Mouse (Mus musculus): Measurements from ENCODE around the gene Zbtb2. TPM values are rescaled to one million over a fixed set of nuclear protein-coding genes. Genes with fewer than 3 reads are reported as not detected.

Gene Zbtb2
- polyA plus RNA-seq, 1 experiment from 2014 or later = 17.9 TPM

DNA sequence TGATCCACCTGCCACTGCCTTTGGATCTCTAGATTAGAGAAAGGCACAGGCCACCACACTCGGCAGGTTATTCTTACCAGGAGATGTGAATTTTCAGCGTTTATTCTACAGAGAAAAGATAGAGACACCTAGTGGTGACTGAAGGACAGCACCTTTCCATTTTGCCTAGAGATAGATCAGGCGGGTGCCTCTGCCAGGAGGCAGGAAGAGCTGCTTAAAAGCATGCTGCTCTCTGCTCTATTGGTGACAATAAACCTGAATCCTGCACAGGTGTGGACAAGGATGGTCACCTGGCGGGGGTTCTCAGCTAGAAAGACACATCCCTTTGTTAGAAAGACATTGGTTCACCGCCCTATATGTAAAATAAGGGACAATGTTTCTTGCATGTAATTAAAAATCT is 15.9 kb downstream of the Zbtb2 start:
- Histone ChIP-seq H3K4me2 (replicated peaks; ENCODE audit: low read depth, low read length) (no peak overlapping the region), H3K4me3 (ENCODE audit: low read length) (no peak overlapping the region), H3K4me1 (ENCODE audit: insufficient read depth, low read length) (peaks cover 18% of the 10 kb centered on the region), H3K27ac (ENCODE audit: low read length) (no peak overlapping the region), H3K36me3 (ENCODE audit: insufficient read depth, low read length) (peaks cover 37% of the 10 kb centered on the region), H3K27me3 (ENCODE audit: insufficient read depth, low read length) (no peaks in the 10 kb centered on the region), H3K9me3 (ENCODE audit: low read length) (no peaks in the 10 kb centered on the region), H3K9ac (replicated peaks; ENCODE audit: low read length) (no peak overlapping the region)
- WGBS = 51% methylated on average over 5 of the region's 5 CpGs
- ATAC-seq (ENCODE audit: low FRiP score, low TSS enrichment) = peak; percentile 36; the same call in 1 of the 2 replicates

DNA sequence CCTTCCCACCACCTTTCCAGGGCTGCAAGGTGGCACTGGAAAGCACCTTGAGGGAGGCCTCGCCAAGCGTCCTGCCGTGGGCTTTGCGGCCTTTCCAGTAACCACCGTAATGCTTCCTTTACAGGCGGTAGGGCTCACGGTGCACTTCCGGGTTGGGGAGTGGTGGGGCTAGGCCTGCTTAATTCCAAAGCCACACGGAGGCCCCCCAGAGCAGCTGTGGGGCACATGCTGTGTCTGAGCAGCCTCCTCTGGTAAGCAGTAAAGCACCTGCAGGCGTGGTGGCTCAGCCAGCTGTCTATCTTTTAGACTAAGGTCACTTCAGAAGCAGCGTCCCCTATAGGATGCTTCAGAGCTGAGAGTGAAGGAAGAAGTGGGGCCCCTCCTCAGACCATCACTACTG is 17.8 kb downstream of the Zbtb2 start:
- Histone ChIP-seq H3K9me3 (ENCODE audit: low read length) (no peaks in the 10 kb centered on the region), H3K4me1 (ENCODE audit: insufficient read depth, low read length) (peaks cover 2% of the 10 kb centered on the region), H3K9ac (replicated peaks; ENCODE audit: low read length) (no peak overlapping the region), H3K4me2 (replicated peaks; ENCODE audit: low read depth, low read length) (no peak overlapping the region), H3K27me3 (ENCODE audit: insufficient read depth, low read length) (no peaks in the 10 kb centered on the region), H3K27ac (ENCODE audit: low read length) (no peak overlapping the region), H3K36me3 (ENCODE audit: insufficient read depth, low read length) (peaks cover 44% of the 10 kb centered on the region), H3K4me3 (ENCODE audit: low read length) (no peak overlapping the region)
- ATAC-seq (ENCODE audit: low FRiP score, low TSS enrichment) = no peak
- WGBS = 91% methylated on average over 11 of the region's 11 CpGs

DNA sequence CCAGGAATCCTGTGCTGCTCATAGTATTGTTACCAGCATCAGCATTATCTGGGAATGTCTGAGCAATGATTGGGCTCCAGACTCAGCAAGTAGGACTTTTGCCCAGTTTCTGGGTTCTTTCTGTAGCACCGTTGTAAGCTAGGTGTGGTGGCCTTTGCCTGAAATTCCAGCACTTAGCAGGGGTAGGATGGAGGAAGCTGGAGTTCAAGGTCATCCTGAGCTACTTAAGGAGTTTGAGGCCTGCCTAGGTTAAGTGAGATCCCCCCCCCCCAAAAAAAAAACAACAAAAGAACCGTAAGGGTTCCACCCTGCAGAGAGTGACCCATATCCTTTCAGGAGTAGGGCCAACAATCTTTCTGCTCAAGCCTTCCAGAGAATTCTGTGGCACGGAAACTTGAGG is 23.3 kb downstream of the Zbtb2 start:
- peaks cover 38% of the 10 kb centered on the region for H3K36me3 ChIP-seq (ENCODE audit: insufficient read depth, low read length)
- no peak overlapping the region for H3K9ac ChIP-seq (replicated peaks; ENCODE audit: low read length)
- no peak overlapping the region for H3K4me3 ChIP-seq (ENCODE audit: low read length)
- peaks cover 9% of the 10 kb centered on the region for H3K9me3 ChIP-seq (ENCODE audit: low read length)
- no peaks in the 10 kb centered on the region for H3K27me3 ChIP-seq (ENCODE audit: insufficient read depth, low read length)
- H3K4me1 ChIP-seq (ENCODE audit: insufficient read depth, low read length) = no peaks in the 10 kb centered on the region
- no peak overlapping the region for H3K4me2 ChIP-seq (replicated peaks; ENCODE audit: low read depth, low read length)
- no peak for ATAC-seq (ENCODE audit: low FRiP score, low TSS enrichment)
- WGBS = 76% methylated on average over 3 of the region's 3 CpGs
- H3K27ac ChIP-seq (ENCODE audit: low read length) = no peak overlapping the region

DNA sequence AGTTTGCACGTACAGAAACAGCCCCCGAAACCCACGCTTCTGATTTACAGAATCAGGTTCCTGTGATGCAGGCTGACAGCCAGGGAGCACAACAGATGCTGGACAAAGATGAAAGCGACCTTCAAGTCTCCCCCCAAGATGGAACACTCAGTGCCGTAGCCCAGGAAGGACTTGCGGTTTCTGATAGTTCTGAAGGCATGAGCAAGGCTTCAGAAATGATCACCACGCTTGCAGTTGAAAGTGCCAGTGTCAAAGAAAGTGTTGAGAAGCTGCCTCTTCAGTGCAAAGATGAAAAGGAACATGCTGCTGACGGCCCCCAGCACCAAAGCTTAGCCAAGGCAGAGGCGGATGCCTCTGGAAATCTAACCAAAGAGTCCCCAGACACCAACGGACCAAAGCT is 30.5 kb downstream of the Zbtb2 start:
- Histone ChIP-seq H3K4me3 (ENCODE audit: low read length) (no peak overlapping the region), H3K27me3 (ENCODE audit: insufficient read depth, low read length) (no peaks in the 10 kb centered on the region), H3K27ac (ENCODE audit: low read length) (no peak overlapping the region), H3K4me2 (replicated peaks; ENCODE audit: low read depth, low read length) (no peak overlapping the region), H3K9ac (replicated peaks; ENCODE audit: low read length) (no peak overlapping the region), H3K4me1 (ENCODE audit: insufficient read depth, low read length) (no peaks in the 10 kb centered on the region), H3K36me3 (ENCODE audit: insufficient read depth, low read length) (peaks cover 50% of the 10 kb centered on the region), H3K9me3 (ENCODE audit: low read length) (peaks cover 4% of the 10 kb centered on the region)
- no peak for ATAC-seq (ENCODE audit: low FRiP score, low TSS enrichment)
- WGBS = 87% methylated on average over 10 of the region's 10 CpGs

DNA sequence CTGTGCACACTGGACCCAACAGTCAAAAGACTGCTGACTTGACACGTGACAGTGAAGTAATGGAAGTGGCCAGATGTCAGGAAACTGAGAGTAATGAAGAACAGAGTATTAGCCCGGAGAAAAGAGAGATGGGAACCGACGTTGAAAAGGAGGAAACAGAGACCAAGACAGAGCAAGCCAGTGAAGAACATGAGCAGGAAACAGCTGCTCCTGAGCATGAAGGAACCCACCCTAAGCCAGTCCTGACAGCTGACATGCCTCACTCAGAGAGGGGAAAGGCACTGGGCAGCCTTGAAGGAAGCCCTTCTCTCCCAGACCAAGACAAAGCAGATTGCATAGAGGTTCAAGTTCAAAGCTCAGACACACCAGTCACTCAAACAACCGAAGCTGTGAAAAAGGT is 31.3 kb downstream of the Zbtb2 start:
- Histone ChIP-seq H3K4me1 (ENCODE audit: insufficient read depth, low read length) (no peaks in the 10 kb centered on the region), H3K27ac (ENCODE audit: low read length) (no peak overlapping the region), H3K9ac (replicated peaks; ENCODE audit: low read length) (no peak overlapping the region), H3K9me3 (ENCODE audit: low read length) (peaks cover 3% of the 10 kb centered on the region), H3K27me3 (ENCODE audit: insufficient read depth, low read length) (no peaks in the 10 kb centered on the region), H3K4me3 (ENCODE audit: low read length) (no peak overlapping the region), H3K4me2 (replicated peaks; ENCODE audit: low read depth, low read length) (no peak overlapping the region), H3K36me3 (ENCODE audit: insufficient read depth, low read length) (peaks cover 49% of the 10 kb centered on the region)
- no peak for ATAC-seq (ENCODE audit: low FRiP score, low TSS enrichment)
- 66% methylated on average over 5 of the region's 5 CpGs for WGBS

DNA sequence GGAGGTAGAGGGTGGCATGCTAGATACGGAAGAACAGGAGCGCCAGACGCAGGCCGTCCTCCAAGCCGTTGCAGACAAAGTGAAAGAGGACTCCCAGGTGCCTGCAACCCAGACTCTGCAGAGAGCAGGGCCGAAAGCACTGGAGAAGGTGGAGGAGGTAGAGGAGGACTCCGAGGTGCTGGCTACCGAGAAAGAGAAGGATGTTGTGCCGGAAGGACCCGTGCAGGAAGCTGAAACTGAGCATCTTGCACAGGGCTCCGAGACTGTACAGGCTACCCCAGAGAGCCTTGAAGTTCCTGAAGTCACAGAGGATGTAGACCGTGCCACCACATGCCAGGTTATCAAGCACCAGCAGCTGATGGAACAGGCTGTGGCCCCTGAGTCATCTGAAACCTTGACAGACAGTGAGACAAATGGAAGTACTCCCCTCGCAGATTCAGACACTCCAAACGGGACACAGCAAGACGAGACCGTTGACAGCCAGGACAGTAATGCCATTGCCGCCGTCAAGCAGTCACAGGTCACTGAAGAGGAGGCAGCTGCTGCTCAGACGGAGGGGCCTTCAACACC is 31.9 kb downstream of the Zbtb2 start:
- Histone ChIP-seq H3K36me3 (ENCODE audit: insufficient read depth, low read length) (peaks cover 49% of the 10 kb centered on the region), H3K9me3 (ENCODE audit: low read length) (no peaks in the 10 kb centered on the region), H3K4me3 (ENCODE audit: low read length) (no peak overlapping the region), H3K4me1 (ENCODE audit: insufficient read depth, low read length) (no peaks in the 10 kb centered on the region), H3K9ac (replicated peaks; ENCODE audit: low read length) (no peak overlapping the region), H3K27ac (ENCODE audit: low read length) (no peak overlapping the region), H3K4me2 (replicated peaks; ENCODE audit: low read depth, low read length) (no peak overlapping the region), H3K27me3 (ENCODE audit: insufficient read depth, low read length) (no peaks in the 10 kb centered on the region)
- ATAC-seq (ENCODE audit: low FRiP score, low TSS enrichment) = no peak
- 69% methylated on average over 19 of the region's 19 CpGs for WGBS

DNA sequence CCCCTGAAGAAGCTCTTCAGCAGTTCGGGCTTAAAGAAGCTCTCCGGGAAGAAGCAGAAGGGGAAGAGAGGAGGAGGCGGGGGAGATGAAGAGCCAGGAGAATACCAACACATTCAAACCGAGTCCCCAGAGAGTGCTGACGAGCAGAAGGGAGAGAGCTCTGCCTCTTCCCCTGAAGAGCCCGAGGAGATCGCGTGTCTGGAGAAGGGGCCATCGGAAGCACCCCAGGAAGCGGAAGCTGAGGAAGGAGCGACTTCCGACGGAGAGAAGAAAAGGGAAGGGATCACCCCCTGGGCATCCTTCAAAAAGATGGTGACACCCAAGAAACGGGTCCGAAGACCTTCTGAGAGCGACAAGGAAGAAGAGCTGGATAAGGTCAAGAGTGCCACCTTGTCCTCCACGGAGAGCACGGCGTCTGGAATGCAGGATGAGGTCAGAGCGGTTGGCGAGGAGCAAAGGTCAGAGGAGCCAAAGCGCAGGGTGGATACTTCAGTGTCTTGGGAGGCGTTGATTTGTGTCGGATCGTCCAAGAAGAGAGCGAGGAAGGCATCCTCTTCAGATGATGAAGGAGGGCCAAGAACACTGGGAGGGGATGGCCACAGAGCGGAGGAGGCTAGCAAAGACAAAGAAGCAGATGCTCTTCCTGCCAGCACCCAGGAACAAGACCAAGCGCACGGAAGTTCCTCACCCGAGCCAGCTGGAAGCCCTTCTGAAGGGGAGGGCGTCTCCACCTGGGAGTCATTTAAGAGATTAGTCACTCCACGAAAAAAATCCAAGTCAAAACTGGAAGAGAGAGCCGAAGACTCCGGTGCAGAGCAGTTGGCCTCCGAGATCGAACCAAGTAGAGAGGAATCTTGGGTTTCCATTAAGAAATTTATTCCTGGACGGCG is 33.3 kb downstream of the Zbtb2 start:
- WGBS = 89% methylated on average over 38 of the region's 38 CpGs
- no peak overlapping the region for H3K27ac ChIP-seq (ENCODE audit: low read length)
- H3K27me3 ChIP-seq (ENCODE audit: insufficient read depth, low read length) = no peaks in the 10 kb centered on the region
- H3K4me2 ChIP-seq (replicated peaks; ENCODE audit: low read depth, low read length) = no peak overlapping the region
- no peak overlapping the region for H3K4me3 ChIP-seq (ENCODE audit: low read length)
- no peak overlapping the region for H3K9ac ChIP-seq (replicated peaks; ENCODE audit: low read length)
- no peak for ATAC-seq (ENCODE audit: low FRiP score, low TSS enrichment)
- H3K4me1 ChIP-seq (ENCODE audit: insufficient read depth, low read length) = no peaks in the 10 kb centered on the region
- no peaks in the 10 kb centered on the region for H3K9me3 ChIP-seq (ENCODE audit: low read length)
- peaks cover 43% of the 10 kb centered on the region for H3K36me3 ChIP-seq (ENCODE audit: insufficient read depth, low read length)

DNA sequence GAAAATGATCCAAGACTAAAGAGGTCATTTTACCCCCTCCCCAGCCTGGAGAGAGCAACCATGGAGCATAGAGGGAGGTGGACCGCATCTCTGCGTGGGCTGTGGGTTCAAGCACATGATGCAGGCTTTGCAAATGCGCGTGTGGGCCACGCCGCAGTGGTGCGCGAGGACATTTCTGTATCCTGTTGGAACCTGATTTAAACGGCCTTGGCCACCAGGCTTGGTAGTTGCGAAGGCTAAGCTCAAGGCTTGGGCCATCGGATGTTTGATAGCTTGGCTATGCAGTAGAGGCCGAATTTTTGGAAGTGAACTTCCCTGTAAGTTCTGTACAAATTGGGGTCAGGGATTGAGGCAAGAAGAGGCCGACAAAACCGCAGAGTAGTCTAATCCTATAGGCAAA is 40.3 kb downstream of the Zbtb2 start:
- 96% methylated on average over 14 of the region's 14 CpGs for WGBS
- H3K4me1 ChIP-seq (ENCODE audit: insufficient read depth, low read length) = peaks cover 10% of the 10 kb centered on the region
- no peak overlapping the region for H3K27ac ChIP-seq (ENCODE audit: low read length)
- ATAC-seq (ENCODE audit: low FRiP score, low TSS enrichment) = peak; percentile 10; the same call in 1 of the 2 replicates
- no peak overlapping the region for H3K4me3 ChIP-seq (ENCODE audit: low read length)
- H3K36me3 ChIP-seq (ENCODE audit: insufficient read depth, low read length) = 0 out of 2 replicates have a peak, but pooled peaks cover under 1% of the 10 kb centered on the region
- no peaks in the 10 kb centered on the region for H3K9me3 ChIP-seq (ENCODE audit: low read length)
- no peaks in the 10 kb centered on the region for H3K27me3 ChIP-seq (ENCODE audit: insufficient read depth, low read length)
- no peak overlapping the region for H3K4me2 ChIP-seq (replicated peaks; ENCODE audit: low read depth, low read length)
- no peak overlapping the region for H3K9ac ChIP-seq (replicated peaks; ENCODE audit: low read length)

DNA sequence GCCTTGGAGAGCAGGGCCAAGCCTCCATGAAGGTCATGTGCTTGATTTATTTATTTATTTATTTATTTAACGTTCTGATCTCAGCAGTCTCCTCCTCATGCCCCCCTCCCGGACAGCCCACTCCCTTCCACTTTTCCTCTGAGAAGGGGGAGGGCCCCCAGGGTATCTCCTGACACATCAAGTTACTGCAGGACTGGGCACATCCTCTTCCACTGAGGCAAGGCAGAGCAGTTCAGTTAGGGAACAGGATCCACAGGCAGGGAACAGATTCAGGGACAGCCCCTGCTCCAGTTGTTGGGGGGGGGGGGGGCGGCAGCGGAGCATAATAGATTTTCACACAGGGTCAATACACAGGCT is 40.8 kb downstream of the Zbtb2 start:
- 46% methylated on average over 4 of the region's 4 CpGs for WGBS
- no peaks in the 10 kb centered on the region for H3K9me3 ChIP-seq (ENCODE audit: low read length)
- H3K27me3 ChIP-seq (ENCODE audit: insufficient read depth, low read length) = no peaks in the 10 kb centered on the region
- no peak overlapping the region for H3K9ac ChIP-seq (replicated peaks; ENCODE audit: low read length)
- peaks cover 10% of the 10 kb centered on the region for H3K4me1 ChIP-seq (ENCODE audit: insufficient read depth, low read length)
- ATAC-seq (ENCODE audit: low FRiP score, low TSS enrichment) = peak; percentile 55; the same call in 1 of the 2 replicates
- no peaks in the 10 kb centered on the region for H3K36me3 ChIP-seq (ENCODE audit: insufficient read depth, low read length)
- H3K27ac ChIP-seq (ENCODE audit: low read length) = no peak overlapping the region
- peak overlapping the region; percentile 72 for H3K4me2 ChIP-seq (replicated peaks; ENCODE audit: low read depth, low read length)
- peak overlapping the region; percentile 39 for H3K4me3 ChIP-seq (ENCODE audit: low read length)

DNA sequence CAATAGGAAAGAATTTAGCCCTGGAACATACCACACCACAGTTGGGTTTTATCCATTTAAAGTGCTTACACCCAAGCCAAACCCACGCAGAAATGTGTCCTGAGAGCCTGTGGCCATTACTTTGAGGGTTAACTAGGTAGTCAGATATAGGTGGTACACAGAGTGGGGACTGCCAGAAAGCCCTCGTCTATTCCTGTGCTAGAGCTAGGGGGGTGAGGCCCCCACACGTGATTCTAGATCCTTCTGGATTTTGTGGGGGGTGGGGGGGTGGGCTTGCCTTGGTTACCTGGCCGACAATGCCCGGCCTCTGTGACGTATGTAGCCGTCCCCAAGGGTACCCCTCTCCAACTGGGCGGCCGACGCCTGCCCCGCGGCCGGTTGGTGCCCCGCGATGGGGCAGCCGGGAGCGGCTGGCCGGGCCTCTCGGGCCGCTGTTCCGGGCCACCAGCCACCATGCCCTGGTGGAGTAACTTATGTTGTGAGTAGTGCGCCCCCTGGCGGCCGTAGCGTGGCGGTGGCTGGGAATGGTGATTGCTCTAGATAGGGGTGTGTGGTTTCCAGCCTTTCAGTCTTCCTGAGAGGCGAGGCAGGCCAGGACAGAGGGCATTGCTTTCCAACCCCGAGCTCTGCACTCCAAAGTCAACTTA is 41.3 kb downstream of the Zbtb2 start:
- H3K4me3 ChIP-seq (ENCODE audit: low read length) = peak overlapping the region; percentile 39
- H3K36me3 ChIP-seq (ENCODE audit: insufficient read depth, low read length) = no peaks in the 10 kb centered on the region
- H3K9me3 ChIP-seq (ENCODE audit: low read length) = no peaks in the 10 kb centered on the region
- 5% methylated on average over 28 of the region's 28 CpGs for WGBS
- peak overlapping the region; percentile 18; the same call in 1 of the 2 replicates for H3K27ac ChIP-seq (ENCODE audit: low read length)
- H3K9ac ChIP-seq (replicated peaks; ENCODE audit: low read length) = peak overlapping the region; percentile 64
- peak overlapping the region; percentile 72 for H3K4me2 ChIP-seq (replicated peaks; ENCODE audit: low read depth, low read length)
- ATAC-seq (ENCODE audit: low FRiP score, low TSS enrichment) = peak; percentile 96
- H3K4me1 ChIP-seq (ENCODE audit: insufficient read depth, low read length) = peaks cover 10% of the 10 kb centered on the region
- H3K27me3 ChIP-seq (ENCODE audit: insufficient read depth, low read length) = no peaks in the 10 kb centered on the region

Measured in kidney, embryonic 16.5 days (tissue).